Mouse (Mus musculus) heart, adult 2 months (tissue): ENCODE data around the gene Gm11172.

Experiments used
- CTCF ChIP-seq: fragments of 200-600 bp; IDR thresholded peaks from 2 replicates; pipeline ENCODE4 v1.8.1; 2022; ENCODE audit warnings: antibody characterized with exemption, mild to moderate bottlenecking, moderate library complexity
- EP300 ChIP-seq: fragments of 200-500 bp; IDR thresholded peaks from 2 replicates; pipeline ENCODE4 v1.6.1; 2011; ENCODE audit warnings: low read depth, low read length, control low read depth; ENCODE audit not compliant: insufficient read depth
- POLR2A ChIP-seq: fragments of 200-500 bp; IDR thresholded peaks from 2 replicates; pipeline ENCODE4 v1.6.1; 2011; ENCODE audit warnings: mild to moderate bottlenecking, low read depth, low read length, control low read depth; ENCODE audit not compliant: insufficient read depth

GRCm38 (mm10) chr16:10842282-10842855, 29.7 kb downstream of the Gm11172 start:
- TF ChIP-seq CTCF: no peak
- no peak for TF ChIP-seq POLR2A
- no peak for TF ChIP-seq EP300
